Mouse (Mus musculus): ENCODE results near the gene Ssc4d. TPM values are rescaled to one million over a fixed set of nuclear protein-coding genes. Genes with fewer than 3 reads are reported as not detected.

The Ssc4d gene
- polyA plus RNA-seq, 1 experiment from 2014 or later = 1.4 TPM

- no peak for ATAC-seq (ENCODE audit: low read depth)
- 91% methylated on average over 11 of the region's 11 CpGs for WGBS
- peaks cover 30% of the 10 kb centered on the region for H3K36me3 ChIP-seq (ENCODE audit: control insufficient read depth, insufficient read depth, low read length)
These were observed 62.6 kb downstream of the Ssc4d start for GRCm38 (mm10) chr5:135911633-135912220.

GRCm38 (mm10) chr5:135910813-135911212 is 63.5 kb downstream of the Ssc4d start:
- H3K27me3 ChIP-seq (ENCODE audit: control insufficient read depth, insufficient read depth, low read length) = no peaks in the 10 kb centered on the region
- ATAC-seq (ENCODE audit: low read depth) = no peak
- peaks cover 30% of the 10 kb centered on the region for H3K36me3 ChIP-seq (ENCODE audit: control insufficient read depth, insufficient read depth, low read length)
- no peak overlapping the region for H3K9ac ChIP-seq (replicated peaks; ENCODE audit: low read depth, low read length)
- H3K4me3 ChIP-seq (ENCODE audit: low read depth, low read length) = no peak overlapping the region
- H3K4me2 ChIP-seq (ENCODE audit: low read depth, low read length) = no peak overlapping the region
- WGBS = 91% methylated on average over 25 of the region's 25 CpGs
- 0 out of 2 replicates have a peak, but pooled peaks cover 2% of the 10 kb centered on the region for H3K4me1 ChIP-seq (ENCODE audit: control insufficient read depth, insufficient read depth, low read length)
- no peak overlapping the region for H3K27ac ChIP-seq (ENCODE audit: low read depth, low read length)
- H3K9me3 ChIP-seq (ENCODE audit: control insufficient read depth, low read length) = no peaks in the 10 kb centered on the region

More at GRCm38 (mm10) chr5:135911633-135912220, 62.6 kb downstream of the Ssc4d start:
- Histone ChIP-seq H3K27me3 (ENCODE audit: control insufficient read depth, insufficient read depth, low read length) (no peaks in the 10 kb centered on the region), H3K27ac (ENCODE audit: low read depth, low read length) (no peak overlapping the region), H3K9me3 (ENCODE audit: control insufficient read depth, low read length) (no peaks in the 10 kb centered on the region), H3K4me1 (ENCODE audit: control insufficient read depth, insufficient read depth, low read length) (0 out of 2 replicates have a peak, but pooled peaks cover 2% of the 10 kb centered on the region), H3K4me3 (ENCODE audit: low read depth, low read length) (no peak overlapping the region), H3K4me2 (ENCODE audit: low read depth, low read length) (no peak overlapping the region), H3K9ac (replicated peaks; ENCODE audit: low read depth, low read length) (no peak overlapping the region)

Other genes starting within 250 kb of the Ssc4d start
- gene Tmem120a, start 230.1 kb downstream of the Ssc4d start, polyA plus RNA-seq (2014; fragmentation: Nextera tagmentation; extraction: Ambion mirVana) = 76.3 and 82.0 TPM in 2 replicates
- 0.76 TPM in 1 of 2 replicates, not detected in the other for gene Styxl1, start 196.1 kb downstream of the Ssc4d start, polyA plus RNA-seq (2014; fragmentation: Nextera tagmentation; extraction: Ambion mirVana)
- gene Mdh2, start 196.1 kb downstream of the Ssc4d start, polyA plus RNA-seq (2014; fragmentation: Nextera tagmentation; extraction: Ambion mirVana) = 680 and 694 TPM in 2 replicates
- 61.0 and 65.9 TPM in 2 replicates for gene Srrm3, start 167.6 kb downstream of the Ssc4d start, polyA plus RNA-seq (2014; fragmentation: Nextera tagmentation; extraction: Ambion mirVana)
- gene Hspb1, start 86.6 kb downstream of the Ssc4d start, polyA plus RNA-seq (2014; fragmentation: Nextera tagmentation; extraction: Ambion mirVana) = 7.8 and 11.4 TPM in 2 replicates
- 419 and 431 TPM in 2 replicates for gene Ywhag, start 39.9 kb downstream of the Ssc4d start, polyA plus RNA-seq (2014; fragmentation: Nextera tagmentation; extraction: Ambion mirVana)
- gene Zp3, start 5.6 kb upstream of the Ssc4d start, polyA plus RNA-seq (2014; fragmentation: Nextera tagmentation; extraction: Ambion mirVana) = 0.29 TPM in 1 of 2 replicates, not detected in the other
- 18.9 and 23.3 TPM in 2 replicates for gene Dtx2, start 20.3 kb upstream of the Ssc4d start, polyA plus RNA-seq (2014; fragmentation: Nextera tagmentation; extraction: Ambion mirVana)
- gene Upk3b, start 64.0 kb upstream of the Ssc4d start, polyA plus RNA-seq (2014; fragmentation: Nextera tagmentation; extraction: Ambion mirVana) = not detected in 2 replicates
- not detected in 2 replicates for gene Upk3bl, start 80.0 kb upstream of the Ssc4d start, polyA plus RNA-seq (2014; fragmentation: Nextera tagmentation; extraction: Ambion mirVana)
- 15.0 and 19.8 TPM in 2 replicates for gene Rasa4, start 109.4 kb upstream of the Ssc4d start, polyA plus RNA-seq (2014; fragmentation: Nextera tagmentation; extraction: Ambion mirVana)
- 219 and 251 TPM in 2 replicates for gene Polr2j, start 142.1 kb upstream of the Ssc4d start, polyA plus RNA-seq (2014; fragmentation: Nextera tagmentation; extraction: Ambion mirVana)
- gene Lrwd1, start 161.5 kb upstream of the Ssc4d start, polyA plus RNA-seq (2014; fragmentation: Nextera tagmentation; extraction: Ambion mirVana) = 17.5 and 20.7 TPM in 2 replicates
- 17.6 and 18.4 TPM in 2 replicates for gene Alkbh4, start 161.6 kb upstream of the Ssc4d start, polyA plus RNA-seq (2014; fragmentation: Nextera tagmentation; extraction: Ambion mirVana)
- 34.0 and 41.0 TPM in 2 replicates for gene Orai2, start 196.2 kb upstream of the Ssc4d start, polyA plus RNA-seq (2014; fragmentation: Nextera tagmentation; extraction: Ambion mirVana)
- 63.6 and 71.8 TPM in 2 replicates for gene Prkrip1, start 224.4 kb upstream of the Ssc4d start, polyA plus RNA-seq (2014; fragmentation: Nextera tagmentation; extraction: Ambion mirVana)